Mouse (Mus musculus) hindbrain, embryonic 16.5 days (tissue): ENCODE measurements around the gene Olfr541. TPM values are rescaled to one million over a fixed set of nuclear protein-coding genes. Genes with fewer than 3 reads are reported as not detected.

Experiments
- ATAC-seq: fragments of 200-750 bp; cut with Nextera tagmentation; 2 replicates; pipeline ENCODE4 v1.8.0; 2017; ENCODE audit warnings: moderate TSS enrichment, moderate library complexity
- H3K27ac ChIP-seq: fragments of 300-500 bp; sonication (generic); 2 replicates; pipeline ENCODE4 v1.5.1; 2014; ENCODE audit warnings: low read depth, mild to moderate bottlenecking, control low read depth, low read length, moderate library complexity
- H3K27me3 ChIP-seq: fragments of 300-500 bp; sonication (generic); replicated peaks from 2 replicates; pipeline ENCODE4 v1.6.1; 2014; ENCODE audit warnings: low read length; ENCODE audit not compliant: control insufficient read depth, insufficient read depth
- H3K36me3 ChIP-seq: fragments of 300-500 bp; sonication (generic); 2 replicates; pipeline ENCODE4 v1.6.1; 2014; ENCODE audit warnings: mild to moderate bottlenecking, low read length, moderate library complexity, mixed read lengths; ENCODE audit not compliant: control insufficient read depth, insufficient read depth
- H3K4me1 ChIP-seq: fragments of 300-500 bp; sonication (generic); 2 replicates; pipeline ENCODE4 v1.6.1; 2014; ENCODE audit warnings: low read depth, low read length; ENCODE audit not compliant: control insufficient read depth, insufficient read depth
- H3K4me2 ChIP-seq: fragments of 300-500 bp; sonication (generic); 2 replicates; pipeline ENCODE4 v1.6.1; 2014; ENCODE audit warnings: mild to moderate bottlenecking, low read length, control low read depth, moderate library complexity
- H3K4me3 ChIP-seq: fragments of 300-500 bp; sonication (generic); 2 replicates; pipeline ENCODE4 v1.5.1; 2014; ENCODE audit warnings: mild to moderate bottlenecking, low read length, control low read depth, moderate library complexity
- H3K9ac ChIP-seq: fragments of 300-500 bp; sonication (generic); 2 replicates; pipeline ENCODE4 v1.6.1; 2014; ENCODE audit warnings: low read depth, mild to moderate bottlenecking, control low read depth, low read length, moderate library complexity
- H3K9me3 ChIP-seq: fragments of 300-500 bp; sonication (generic); 2 replicates; pipeline ENCODE4 v1.6.1; 2014; ENCODE audit warnings: mild to moderate bottlenecking, low read length, moderate library complexity; ENCODE audit not compliant: control insufficient read depth
- WGBS: fragments of 180-500 bp; shearing (Covaris S2); extraction: QIAGEN DNeasy Blood & Tissue Kit; methylation state at CpG from one replicate; pipeline ENCODE4 v1.1.7; 2014; 5-methylcytosine and 5-hydroxymethylcytosine counted together
- polyA plus RNA-seq: library from polyadenylated mRNA; unstranded; fragments of >200 nt; fragmentation: Nextera tagmentation; extraction: Ambion mirVana; gene quantifications from 2 replicates; pipeline ENCODE4 v1.2.1, GENCODE M21; 2015

The Olfr541 gene
- polyA plus RNA-seq, 1 experiment from 2014 or later = not detected

DNA sequence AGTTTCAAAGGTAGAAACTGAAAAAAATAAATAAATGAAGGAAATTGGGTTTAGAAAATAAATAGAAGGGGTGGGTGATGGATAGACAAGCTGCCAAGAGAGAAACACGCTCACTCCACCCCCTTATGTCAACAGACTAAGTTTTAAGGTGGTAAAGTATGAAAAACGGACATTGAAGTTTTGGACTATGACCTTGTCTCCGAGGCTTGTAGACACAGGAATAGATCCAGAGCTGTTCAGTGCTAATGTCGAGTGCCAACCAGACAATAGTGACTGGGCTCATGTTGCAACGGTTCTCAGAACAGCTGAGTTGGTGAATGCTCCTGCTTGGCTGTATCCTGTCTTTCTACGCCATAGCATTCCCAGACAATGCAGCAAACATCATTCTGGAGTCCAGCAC, 24.0 kb downstream of the Olfr541 start:
- 81% methylated on average over 6 of the region's 6 CpGs for WGBS
- ATAC-seq = no peak
- H3K9ac ChIP-seq = no peak overlapping the region

DNA sequence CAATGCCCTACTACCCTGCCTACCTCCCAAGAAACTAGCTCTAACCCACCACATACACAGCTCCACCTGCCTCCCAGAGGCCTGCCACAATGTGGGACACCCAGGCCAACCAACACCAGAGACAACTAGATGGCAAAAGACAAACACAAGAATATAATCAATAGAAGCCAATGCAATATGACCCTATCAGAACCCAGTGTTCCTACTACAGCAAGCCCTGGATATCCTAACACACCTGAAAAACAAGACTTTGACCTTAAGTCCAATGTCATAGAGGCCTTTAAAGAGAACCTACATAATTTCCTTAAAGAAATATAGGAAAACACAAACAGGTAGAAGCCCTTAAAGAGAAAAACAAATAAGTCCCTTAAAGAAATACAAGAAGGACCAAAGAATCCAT, 28.5 kb downstream of the Olfr541 start:
- Histone ChIP-seq H3K4me2 (no peak overlapping the region), H3K27me3 (no peaks in the 10 kb centered on the region), H3K27ac (no peak overlapping the region), H3K9me3 (no peaks in the 10 kb centered on the region; the same call in 1 of the 2 replicates), H3K36me3 (no peaks in the 10 kb centered on the region), H3K4me3 (no peak overlapping the region), H3K9ac (no peak overlapping the region), H3K4me1 (no peaks in the 10 kb centered on the region)
- no peak for ATAC-seq

More for the DNA sequence above, 24.0 kb downstream of the Olfr541 start:
- Histone ChIP-seq H3K27ac (no peak overlapping the region), H3K27me3 (no peaks in the 10 kb centered on the region), H3K4me3 (no peak overlapping the region), H3K4me2 (no peak overlapping the region), H3K9me3 (no peaks in the 10 kb centered on the region), H3K36me3 (no peaks in the 10 kb centered on the region), H3K4me1 (no peaks in the 10 kb centered on the region)

DNA sequence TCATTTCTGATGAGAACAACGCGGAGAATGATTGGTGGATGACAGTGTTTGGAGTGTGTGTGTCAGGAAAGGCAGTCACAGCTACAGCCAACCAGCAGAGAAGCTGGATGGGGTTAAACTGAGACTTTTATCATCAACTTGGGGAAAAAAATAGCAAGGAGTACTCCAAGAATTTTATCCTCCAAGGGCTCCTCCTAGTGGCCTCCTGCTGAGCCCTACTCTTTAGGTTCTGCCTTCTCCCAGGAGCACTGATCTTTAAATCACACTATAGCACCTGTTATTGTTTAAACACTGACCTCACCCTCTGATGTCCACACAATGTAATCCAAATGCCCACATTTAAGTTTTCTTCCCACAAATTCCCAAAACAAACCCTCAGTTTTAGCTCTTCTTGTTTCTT, 36.1 kb downstream of the Olfr541 start:
- WGBS = 72% methylated on average over 2 of the region's 2 CpGs
- no peak overlapping the region for H3K4me3 ChIP-seq
- no peak overlapping the region for H3K27ac ChIP-seq
- H3K9me3 ChIP-seq = no peaks in the 10 kb centered on the region
- no peak overlapping the region for H3K4me2 ChIP-seq
- no peaks in the 10 kb centered on the region for H3K27me3 ChIP-seq
- H3K36me3 ChIP-seq = no peaks in the 10 kb centered on the region
- no peaks in the 10 kb centered on the region for H3K4me1 ChIP-seq
- ATAC-seq = no peak
- H3K9ac ChIP-seq = no peak overlapping the region

DNA sequence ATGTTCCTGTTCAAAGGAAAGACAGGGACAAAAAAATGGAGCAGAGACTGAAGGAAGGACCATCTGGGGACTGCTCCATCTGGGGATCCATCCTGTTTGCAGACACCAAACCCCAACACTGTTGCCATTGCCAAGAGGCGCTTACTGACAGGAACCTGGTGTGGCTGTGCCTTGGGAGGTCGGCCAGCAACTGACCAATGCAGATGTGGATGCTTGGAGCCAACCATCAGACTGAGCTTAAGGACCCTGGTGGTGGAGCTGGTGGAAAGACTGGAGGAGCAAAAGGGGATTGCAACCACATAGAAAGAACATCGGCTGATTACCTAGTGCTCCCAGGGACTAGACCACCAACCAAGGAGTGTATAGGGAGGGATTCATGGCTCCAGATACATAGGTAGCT, 50.3 kb downstream of the Olfr541 start:
- H3K27ac ChIP-seq = no peak overlapping the region
- H3K4me2 ChIP-seq = no peak overlapping the region
- H3K9ac ChIP-seq = no peak overlapping the region
- WGBS = 87% methylated on average over 3 of the region's 3 CpGs
- no peaks in the 10 kb centered on the region for H3K27me3 ChIP-seq
- H3K9me3 ChIP-seq = no peaks in the 10 kb centered on the region
- ATAC-seq = no peak
- no peaks in the 10 kb centered on the region for H3K36me3 ChIP-seq
- no peak overlapping the region for H3K4me3 ChIP-seq
- no peaks in the 10 kb centered on the region for H3K4me1 ChIP-seq

DNA sequence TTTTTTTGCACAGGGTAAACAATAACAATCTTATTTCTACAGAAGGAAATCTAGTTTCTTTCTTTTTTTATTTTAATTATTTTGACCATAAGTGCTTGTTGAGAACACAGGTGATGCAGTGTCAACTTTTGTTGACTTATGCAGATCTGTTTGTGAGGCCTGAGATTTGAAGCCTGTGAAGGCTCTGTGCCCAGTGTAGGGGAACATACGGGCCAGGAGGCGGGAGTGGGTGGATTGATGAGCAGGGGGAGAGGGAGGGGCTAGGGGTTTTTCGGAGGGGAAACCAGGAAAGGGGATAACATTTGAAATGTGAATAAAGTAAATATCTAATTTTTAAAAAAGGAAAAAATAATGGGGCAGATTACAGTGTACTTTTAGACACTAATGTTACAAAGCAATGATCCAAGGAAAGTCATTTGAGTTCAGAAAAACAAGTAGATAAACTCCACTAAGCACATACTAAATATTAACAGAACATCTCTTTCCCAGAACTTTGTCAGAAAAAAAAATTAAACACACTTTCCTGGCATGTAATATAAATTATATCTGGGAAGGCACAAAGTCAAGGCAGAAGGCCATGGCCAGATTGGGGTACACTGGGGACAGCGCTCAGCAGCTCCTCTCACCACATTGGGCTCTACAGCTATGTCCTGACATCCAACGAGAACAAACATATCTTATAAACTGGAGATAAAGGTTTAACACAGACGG, 51.2 kb downstream of the Olfr541 start:
- Histone ChIP-seq H3K27me3 (no peaks in the 10 kb centered on the region), H3K9ac (no peak overlapping the region), H3K4me3 (no peak overlapping the region), H3K27ac (no peak overlapping the region), H3K36me3 (no peaks in the 10 kb centered on the region), H3K4me2 (no peak overlapping the region), H3K4me1 (no peaks in the 10 kb centered on the region), H3K9me3 (no peaks in the 10 kb centered on the region)
- 85% methylated on average over 6 of the region's 6 CpGs for WGBS
- ATAC-seq = no peak

DNA sequence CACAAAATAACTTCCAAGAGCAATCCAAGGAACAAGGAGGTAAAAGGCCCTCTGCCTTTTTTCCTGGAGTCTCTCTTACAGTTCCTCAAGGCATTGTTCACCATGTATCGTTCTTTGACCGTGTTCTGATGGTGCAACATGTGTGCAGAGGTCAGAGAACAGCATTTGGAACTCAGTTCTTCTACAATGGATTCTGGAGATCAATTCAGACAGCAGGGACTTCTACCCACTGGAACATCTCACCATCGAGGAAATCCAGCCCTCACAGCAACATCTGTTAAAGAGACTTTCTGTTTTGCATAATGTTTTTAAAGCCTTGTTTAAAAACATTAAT, 51.7 kb downstream of the Olfr541 start:
- no peak overlapping the region for H3K4me2 ChIP-seq
- no peaks in the 10 kb centered on the region for H3K36me3 ChIP-seq
- no peak for ATAC-seq
- no peak overlapping the region for H3K4me3 ChIP-seq
- no peaks in the 10 kb centered on the region for H3K4me1 ChIP-seq
- no peak overlapping the region for H3K27ac ChIP-seq
- 79% methylated on average over 3 of the region's 3 CpGs for WGBS
- no peaks in the 10 kb centered on the region for H3K27me3 ChIP-seq
- H3K9me3 ChIP-seq = 0 out of 2 replicates have a peak, but pooled peaks cover 3% of the 10 kb centered on the region
- H3K9ac ChIP-seq = no peak overlapping the region

DNA sequence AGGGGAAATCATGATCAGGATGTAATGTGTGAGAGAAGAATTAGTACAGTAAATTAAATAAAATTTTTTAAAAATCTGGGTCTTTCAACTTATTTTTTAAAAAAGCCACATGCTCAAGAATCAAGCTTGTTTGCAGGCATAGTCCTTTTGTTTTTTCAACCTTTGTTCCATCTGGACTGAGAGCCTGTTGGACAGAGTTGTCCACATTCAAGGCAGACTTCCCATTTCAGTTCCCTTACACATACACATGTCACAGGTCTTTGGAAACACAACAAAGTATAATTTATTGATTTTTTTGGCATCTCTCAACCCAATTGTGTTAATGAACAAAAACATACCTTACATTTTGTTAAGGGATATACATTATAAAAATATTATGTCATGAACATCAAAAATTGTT, 57.5 kb downstream of the Olfr541 start:
- H3K4me2 ChIP-seq = no peak overlapping the region
- no peaks in the 10 kb centered on the region for H3K4me1 ChIP-seq
- H3K9ac ChIP-seq = no peak overlapping the region
- ATAC-seq = no peak
- H3K27me3 ChIP-seq = no peaks in the 10 kb centered on the region
- H3K9me3 ChIP-seq = peaks cover 9% of the 10 kb centered on the region; the same call in 1 of the 2 replicates
- H3K27ac ChIP-seq = no peak overlapping the region
- H3K36me3 ChIP-seq = no peaks in the 10 kb centered on the region
- no peak overlapping the region for H3K4me3 ChIP-seq

Other genes with a start within 250 kb of the Olfr541 start
- not detected in 2 replicates for gene Olfr533, start 233.9 kb upstream of the Olfr541 start, polyA plus RNA-seq
- gene Olfr535, start 213.1 kb upstream of the Olfr541 start, polyA plus RNA-seq = not detected in 2 replicates
- not detected in 2 replicates for gene Olfr536, start 189.9 kb upstream of the Olfr541 start, polyA plus RNA-seq
- not detected in 2 replicates for gene Olfr538, start 129.4 kb upstream of the Olfr541 start, polyA plus RNA-seq
- 0.05 TPM in 1 of 2 replicates, not detected in the other for gene Olfr46, start 96.0 kb upstream of the Olfr541 start, polyA plus RNA-seq
- not detected in 2 replicates for gene Olfr61, start 68.3 kb upstream of the Olfr541 start, polyA plus RNA-seq
- not detected in 2 replicates for gene Olfr53, start 50.8 kb upstream of the Olfr541 start, polyA plus RNA-seq
- gene Olfr539, start 37.3 kb upstream of the Olfr541 start, polyA plus RNA-seq = 0.05 TPM in 1 of 2 replicates, not detected in the other
- not detected in 2 replicates for gene Olfr45, start 15.3 kb upstream of the Olfr541 start, polyA plus RNA-seq
- not detected in 2 replicates for gene Cyp2e1, start 66.5 kb downstream of the Olfr541 start, polyA plus RNA-seq
- gene Syce1, start 90.6 kb downstream of the Olfr541 start, polyA plus RNA-seq = 0.60 and 0.89 TPM in 2 replicates
- gene Zfp941, start 124.9 kb downstream of the Olfr541 start, polyA plus RNA-seq = 28.8 and 32.3 TPM in 2 replicates
- gene Urah, start 137.8 kb downstream of the Olfr541 start, polyA plus RNA-seq = not detected in 2 replicates
- not detected in 2 replicates for gene Scgb1c1, start 148.3 kb downstream of the Olfr541 start, polyA plus RNA-seq
- 0.21 and 0.29 TPM in 2 replicates for gene Odf3, start 150.5 kb downstream of the Olfr541 start, polyA plus RNA-seq
- gene Gm45785, start 159.1 kb downstream of the Olfr541 start, polyA plus RNA-seq = 0.19 TPM in 1 of 2 replicates, not detected in the other
- gene Ric8a, start 159.7 kb downstream of the Olfr541 start, polyA plus RNA-seq = 110 and 112 TPM in 2 replicates
- 37.5 and 47.5 TPM in 2 replicates for gene Bet1l, start 160.3 kb downstream of the Olfr541 start, polyA plus RNA-seq
- 259 and 260 TPM in 2 replicates for gene Psmd13, start 184.7 kb downstream of the Olfr541 start, polyA plus RNA-seq
- gene Sirt3, start 185.0 kb downstream of the Olfr541 start, polyA plus RNA-seq = 60.8 and 70.6 TPM in 2 replicates
- 2.0 TPM in 1 of 2 replicates, not detected in the other for gene Cox8b, start 203.2 kb downstream of the Olfr541 start, polyA plus RNA-seq
- gene Nlrp6, start 223.6 kb downstream of the Olfr541 start, polyA plus RNA-seq = 0.65 and 0.75 TPM in 2 replicates
- 8.3 and 10.4 TPM in 2 replicates for gene Pgghg, start 244.1 kb downstream of the Olfr541 start, polyA plus RNA-seq